Mouse (Mus musculus): ENCODE data around the gene Itih5. TPM values are rescaled to one million over a fixed set of nuclear protein-coding genes. Genes with fewer than 3 reads are reported as not detected.
A peak's percentile ranks its signal among the peaks of the same experiment; 100 is the strongest.

Gene Itih5
- polyA plus RNA-seq, 1 experiment from 2014 or later = 15.6 TPM

DNA sequence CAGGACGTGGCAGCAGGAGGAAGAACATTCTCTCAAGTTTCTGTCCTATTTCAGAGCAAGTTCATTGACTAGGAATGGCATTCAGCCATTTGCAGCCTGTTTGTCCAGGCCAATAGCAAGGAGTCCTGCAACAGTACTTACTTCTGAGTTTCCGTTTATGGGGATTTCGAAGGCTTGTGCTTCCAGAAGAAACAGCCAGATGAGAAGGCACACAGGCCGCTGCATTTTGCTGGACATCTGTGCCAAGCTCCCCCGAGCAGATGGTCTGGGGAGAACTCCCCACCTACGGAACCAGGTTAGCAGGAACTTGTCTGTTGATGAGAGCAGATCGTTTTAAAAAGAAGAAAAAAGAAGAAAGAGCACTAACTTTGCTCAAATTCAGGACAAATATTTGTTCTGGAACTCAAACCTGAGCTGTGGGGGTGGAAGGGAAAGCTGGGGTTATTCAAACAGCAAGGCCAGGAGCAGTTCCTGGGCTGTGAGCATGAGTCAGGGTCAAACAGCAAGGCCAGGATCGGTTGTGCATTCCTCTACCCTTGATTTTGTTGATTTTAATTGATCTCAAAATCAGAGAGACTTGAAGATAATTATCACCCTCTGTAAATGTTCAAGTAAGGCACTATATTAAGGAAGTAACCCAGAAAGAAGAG, 22.9 kb upstream of the Itih5 start:
- no peaks in the 10 kb centered on the region for H3K9me3 ChIP-seq (ENCODE audit: control insufficient read depth, low read depth, low read length)
- WGBS = 41% methylated on average over 8 of the region's 8 CpGs
- no peak overlapping the region for H3K4me2 ChIP-seq (replicated peaks; ENCODE audit: low read depth, low read length)
- no peaks in the 10 kb centered on the region for H3K27me3 ChIP-seq (ENCODE audit: control insufficient read depth, insufficient read depth, low read length)
- peak overlapping the region; percentile 59; the same call in 1 of the 2 replicates for H3K27ac ChIP-seq (ENCODE audit: low read length)
- H3K4me1 ChIP-seq (ENCODE audit: control insufficient read depth, insufficient read depth, low read length) = no peaks in the 10 kb centered on the region
- 0 out of 2 replicates have a peak, but pooled peaks have one; percentile 28 for ATAC-seq (ENCODE audit: insufficient number of reproducible peaks, insufficient read depth, low FRiP score, low read depth)
- H3K4me3 ChIP-seq (ENCODE audit: low read depth, low read length) = no peak overlapping the region
- no peak overlapping the region for H3K9ac ChIP-seq (replicated peaks; ENCODE audit: low read depth, low read length)
- no peaks in the 10 kb centered on the region for H3K36me3 ChIP-seq (ENCODE audit: control insufficient read depth, insufficient read depth, low read length)

- H3K36me3 ChIP-seq (ENCODE audit: control insufficient read depth, insufficient read depth, low read length) = no peaks in the 10 kb centered on the region
- no peak within 1 kb of the TSS for H3K4me2 ChIP-seq (replicated peaks; ENCODE audit: low read depth, low read length)
- no peak within 1 kb of the TSS for H3K9ac ChIP-seq (replicated peaks; ENCODE audit: low read depth, low read length)
- 80% methylated on average over 4 of the region's 4 CpGs for WGBS
- peak within 1 kb of the TSS; percentile 59; the same call in 1 of the 2 replicates for H3K27ac ChIP-seq (ENCODE audit: low read length)
- H3K27me3 ChIP-seq (ENCODE audit: control insufficient read depth, insufficient read depth, low read length) = no peaks in the 10 kb centered on the region
- H3K4me1 ChIP-seq (ENCODE audit: control insufficient read depth, insufficient read depth, low read length) = no peaks in the 10 kb centered on the region
- no peaks in the 10 kb centered on the region for H3K9me3 ChIP-seq (ENCODE audit: control insufficient read depth, low read depth, low read length)
- H3K4me3 ChIP-seq (ENCODE audit: low read depth, low read length) = no peak within 1 kb of the TSS
- no peak for ATAC-seq (ENCODE audit: insufficient number of reproducible peaks, insufficient read depth, low FRiP score, low read depth)
These were observed 22.1 kb upstream of the Itih5 start, which contains the start of gene Itih2 for GRCm38 (mm10) chr2:10131296-10131695. Gene Itih2 (minus strand): TSS chr2:10131396.

DNA sequence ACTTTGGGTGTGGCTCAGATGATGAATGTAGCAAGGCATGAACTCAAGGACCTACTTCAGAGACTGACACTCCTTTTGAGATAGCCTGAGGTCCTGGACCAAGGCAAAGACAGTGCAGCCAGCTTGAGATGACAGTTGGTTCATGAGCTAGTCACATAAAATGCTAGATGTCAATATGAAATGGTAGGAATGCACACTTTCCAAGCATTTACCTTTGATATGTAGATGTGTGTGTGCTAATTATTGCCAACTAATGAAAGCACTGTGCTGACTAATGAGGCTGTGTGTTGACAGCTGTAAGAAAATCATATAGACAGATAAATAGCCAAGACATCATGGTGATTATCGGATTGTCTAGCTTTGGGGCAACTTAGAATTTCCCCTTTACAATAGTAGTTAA, 21.2 kb upstream of the Itih5 start:
- Histone ChIP-seq H3K4me2 (replicated peaks; ENCODE audit: low read depth, low read length) (no peak overlapping the region), H3K9me3 (ENCODE audit: control insufficient read depth, low read depth, low read length) (no peaks in the 10 kb centered on the region), H3K9ac (replicated peaks; ENCODE audit: low read depth, low read length) (no peak overlapping the region), H3K4me3 (ENCODE audit: low read depth, low read length) (no peak overlapping the region), H3K36me3 (ENCODE audit: control insufficient read depth, insufficient read depth, low read length) (no peaks in the 10 kb centered on the region), H3K27ac (ENCODE audit: low read length) (no peak overlapping the region), H3K4me1 (ENCODE audit: control insufficient read depth, insufficient read depth, low read length) (no peaks in the 10 kb centered on the region), H3K27me3 (ENCODE audit: control insufficient read depth, insufficient read depth, low read length) (no peaks in the 10 kb centered on the region)
- ATAC-seq (ENCODE audit: insufficient number of reproducible peaks, insufficient read depth, low FRiP score, low read depth) = no peak
- WGBS = 91% methylated on average over 1 of the region's 1 CpGs

DNA sequence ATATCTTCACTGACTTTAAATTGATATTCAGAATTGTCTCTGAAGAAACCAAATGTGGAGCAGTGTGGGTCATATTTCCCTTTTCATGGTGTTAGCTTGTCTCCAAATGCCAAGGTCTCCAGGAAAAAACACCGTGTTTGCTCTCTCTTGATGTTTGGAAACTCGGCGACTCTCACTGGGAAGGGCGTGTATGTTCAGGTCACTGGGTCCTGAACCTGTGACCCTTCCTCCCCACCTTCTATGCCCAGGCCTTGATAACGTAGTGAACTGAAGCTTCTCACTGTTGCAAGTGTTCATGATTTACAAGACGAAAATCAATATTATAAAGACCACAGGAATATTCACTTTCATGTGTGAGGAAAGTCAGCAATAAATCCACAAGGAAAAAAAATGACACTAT, 19.4 kb upstream of the Itih5 start:
- Histone ChIP-seq H3K9ac (replicated peaks; ENCODE audit: low read depth, low read length) (no peak overlapping the region), H3K4me2 (replicated peaks; ENCODE audit: low read depth, low read length) (no peak overlapping the region), H3K27ac (ENCODE audit: low read length) (no peak overlapping the region), H3K4me1 (ENCODE audit: control insufficient read depth, insufficient read depth, low read length) (no peaks in the 10 kb centered on the region), H3K27me3 (ENCODE audit: control insufficient read depth, insufficient read depth, low read length) (no peaks in the 10 kb centered on the region), H3K36me3 (ENCODE audit: control insufficient read depth, insufficient read depth, low read length) (no peaks in the 10 kb centered on the region), H3K4me3 (ENCODE audit: low read depth, low read length) (no peak overlapping the region), H3K9me3 (ENCODE audit: control insufficient read depth, low read depth, low read length) (no peaks in the 10 kb centered on the region)
- no peak for ATAC-seq (ENCODE audit: insufficient number of reproducible peaks, insufficient read depth, low FRiP score, low read depth)
- WGBS = 48% methylated on average over 6 of the region's 6 CpGs

DNA sequence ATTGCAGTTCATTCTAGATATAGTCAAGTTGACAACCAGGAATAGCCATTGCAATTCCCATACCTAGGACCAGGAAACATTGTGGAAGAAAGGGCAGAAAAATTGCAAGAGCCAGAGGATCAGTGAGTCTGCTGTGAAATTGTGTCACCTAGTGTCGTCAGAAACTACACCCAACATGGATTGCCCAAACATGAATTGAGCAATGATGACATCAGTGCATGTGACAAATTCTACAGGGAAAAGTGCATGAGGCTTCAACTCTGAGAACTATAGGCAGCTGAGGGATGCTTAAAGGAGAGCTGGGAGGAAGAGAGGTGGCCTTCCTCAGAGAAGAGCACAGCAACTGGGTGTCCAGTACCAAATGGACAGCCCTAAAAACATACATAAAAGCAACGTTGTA, 16.1 kb upstream of the Itih5 start:
- WGBS = 84% methylated on average over 2 of the region's 2 CpGs
- Histone ChIP-seq H3K4me3 (ENCODE audit: low read depth, low read length) (no peak overlapping the region), H3K4me1 (ENCODE audit: control insufficient read depth, insufficient read depth, low read length) (no peaks in the 10 kb centered on the region), H3K9me3 (ENCODE audit: control insufficient read depth, low read depth, low read length) (no peaks in the 10 kb centered on the region), H3K9ac (replicated peaks; ENCODE audit: low read depth, low read length) (no peak overlapping the region), H3K27me3 (ENCODE audit: control insufficient read depth, insufficient read depth, low read length) (no peaks in the 10 kb centered on the region), H3K36me3 (ENCODE audit: control insufficient read depth, insufficient read depth, low read length) (no peaks in the 10 kb centered on the region), H3K27ac (ENCODE audit: low read length) (no peak overlapping the region), H3K4me2 (replicated peaks; ENCODE audit: low read depth, low read length) (no peak overlapping the region)
- ATAC-seq (ENCODE audit: insufficient number of reproducible peaks, insufficient read depth, low FRiP score, low read depth) = no peak

DNA sequence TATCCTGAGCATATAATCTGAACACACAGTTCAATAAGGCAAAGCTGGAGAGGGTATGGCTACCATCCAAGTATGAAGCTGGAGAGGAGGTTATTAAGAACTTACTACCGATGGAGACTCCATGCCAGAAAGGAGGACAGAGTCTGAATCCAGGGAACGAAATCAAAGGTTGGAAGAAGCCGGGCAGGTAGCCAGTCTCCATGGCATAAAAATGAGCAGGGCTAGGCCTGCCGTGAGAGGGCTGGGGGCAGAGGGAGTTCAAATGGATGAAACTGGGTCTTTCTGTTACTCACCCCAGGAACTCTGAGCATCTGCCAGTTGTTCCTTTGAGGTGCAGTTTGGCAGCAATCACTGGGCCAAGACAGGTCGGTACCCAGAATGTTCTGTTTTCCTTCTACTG, 12.9 kb upstream of the Itih5 start:
- H3K9me3 ChIP-seq (ENCODE audit: control insufficient read depth, low read depth, low read length) = no peaks in the 10 kb centered on the region
- no peaks in the 10 kb centered on the region for H3K36me3 ChIP-seq (ENCODE audit: control insufficient read depth, insufficient read depth, low read length)
- H3K27me3 ChIP-seq (ENCODE audit: control insufficient read depth, insufficient read depth, low read length) = no peaks in the 10 kb centered on the region
- 74% methylated on average over 5 of the region's 5 CpGs for WGBS
- no peak overlapping the region for H3K27ac ChIP-seq (ENCODE audit: low read length)
- H3K4me1 ChIP-seq (ENCODE audit: control insufficient read depth, insufficient read depth, low read length) = no peaks in the 10 kb centered on the region
- no peak overlapping the region for H3K9ac ChIP-seq (replicated peaks; ENCODE audit: low read depth, low read length)
- ATAC-seq (ENCODE audit: insufficient number of reproducible peaks, insufficient read depth, low FRiP score, low read depth) = no peak
- H3K4me2 ChIP-seq (replicated peaks; ENCODE audit: low read depth, low read length) = no peak overlapping the region
- H3K4me3 ChIP-seq (ENCODE audit: low read depth, low read length) = no peak overlapping the region

DNA sequence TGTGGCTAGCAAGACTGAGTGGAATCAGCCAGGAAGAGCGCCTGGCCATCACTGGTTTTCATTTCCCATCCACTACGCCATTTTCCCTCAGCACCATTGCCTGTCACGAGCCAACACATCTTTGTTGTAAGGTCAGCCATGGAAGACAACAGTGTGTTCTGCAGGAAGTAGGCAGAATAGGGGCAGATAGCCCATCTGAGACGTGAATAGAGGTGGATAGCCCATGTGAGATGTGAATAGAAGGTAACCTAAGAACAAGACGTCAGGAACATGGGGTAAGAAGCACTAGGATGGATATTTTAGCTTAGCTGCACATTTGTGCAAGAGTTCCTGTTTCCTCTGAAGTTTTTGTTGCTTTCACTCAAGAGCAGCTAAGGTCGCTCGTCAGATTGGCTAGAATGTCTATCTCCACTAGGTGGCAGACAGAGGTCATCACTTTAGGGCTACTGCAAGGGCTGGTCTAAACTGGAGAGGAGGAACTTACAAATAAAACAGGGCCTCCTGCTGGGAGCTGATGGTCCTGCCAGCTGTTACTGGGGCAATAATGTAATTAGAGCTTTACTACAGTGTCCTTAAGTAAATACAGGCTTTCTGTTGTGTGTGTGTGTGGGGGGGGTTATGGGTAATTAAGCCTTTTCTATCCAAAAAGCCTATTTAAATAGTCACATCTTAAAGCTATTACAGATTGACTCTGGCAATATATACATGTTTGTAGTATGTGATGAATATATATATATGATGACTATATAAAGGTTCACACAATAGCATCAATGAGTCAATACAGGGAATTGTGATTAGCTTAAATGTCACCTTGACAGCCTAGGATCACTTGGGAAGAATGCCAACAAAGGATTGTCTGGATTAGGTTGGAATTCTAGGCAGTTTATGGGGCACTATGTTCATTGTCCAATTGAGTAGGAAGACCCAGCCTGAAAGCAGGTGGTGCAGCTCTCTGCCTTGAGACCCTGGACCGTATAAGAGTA, 10.6 kb upstream of the Itih5 start:
- Histone ChIP-seq H3K4me1 (ENCODE audit: control insufficient read depth, insufficient read depth, low read length) (no peaks in the 10 kb centered on the region), H3K4me3 (ENCODE audit: low read depth, low read length) (no peak overlapping the region), H3K9ac (replicated peaks; ENCODE audit: low read depth, low read length) (no peak overlapping the region), H3K27ac (ENCODE audit: low read length) (no peak overlapping the region), H3K27me3 (ENCODE audit: control insufficient read depth, insufficient read depth, low read length) (no peaks in the 10 kb centered on the region), H3K36me3 (ENCODE audit: control insufficient read depth, insufficient read depth, low read length) (no peaks in the 10 kb centered on the region), H3K4me2 (replicated peaks; ENCODE audit: low read depth, low read length) (no peak overlapping the region), H3K9me3 (ENCODE audit: control insufficient read depth, low read depth, low read length) (no peaks in the 10 kb centered on the region)
- WGBS = 35% methylated on average over 8 of the region's 8 CpGs
- peak; percentile 78; the same call in 1 of the 2 replicates for ATAC-seq (ENCODE audit: insufficient number of reproducible peaks, insufficient read depth, low FRiP score, low read depth)

GRCm38 (mm10) chr2:10145514-10145913, 7.9 kb upstream of the Itih5 start:
- ATAC-seq (ENCODE audit: insufficient number of reproducible peaks, insufficient read depth, low FRiP score, low read depth) = no peak
- H3K27ac ChIP-seq (ENCODE audit: low read length) = peak overlapping the region; percentile 15; the same call in 1 of the 2 replicates
- no peaks in the 10 kb centered on the region for H3K9me3 ChIP-seq (ENCODE audit: control insufficient read depth, low read depth, low read length)
- no peak overlapping the region for H3K9ac ChIP-seq (replicated peaks; ENCODE audit: low read depth, low read length)
- H3K36me3 ChIP-seq (ENCODE audit: control insufficient read depth, insufficient read depth, low read length) = no peaks in the 10 kb centered on the region
- 49% methylated on average over 6 of the region's 6 CpGs for WGBS
- H3K27me3 ChIP-seq (ENCODE audit: control insufficient read depth, insufficient read depth, low read length) = no peaks in the 10 kb centered on the region
- no peaks in the 10 kb centered on the region for H3K4me1 ChIP-seq (ENCODE audit: control insufficient read depth, insufficient read depth, low read length)
- no peak overlapping the region for H3K4me3 ChIP-seq (ENCODE audit: low read depth, low read length)
- no peak overlapping the region for H3K4me2 ChIP-seq (replicated peaks; ENCODE audit: low read depth, low read length)

Data from stomach, embryonic 14.5 days (tissue).